Mouse (Mus musculus) embryonic facial prominence, embryonic 15.5 days (tissue): ENCODE results near the gene Lipm. TPM values are rescaled to one million over a fixed set of nuclear protein-coding genes. Genes with fewer than 3 reads are reported as not detected.

ENCODE experiments used
- ATAC-seq: fragments of 200-750 bp; cut with Nextera tagmentation; 2 replicates; pipeline ENCODE4 v1.8.0; 2017; ENCODE audit warnings: low read depth, moderate TSS enrichment; ENCODE audit not compliant: insufficient number of reproducible peaks, low FRiP score, low TSS enrichment
- H3K27ac ChIP-seq: fragments of 300-500 bp; sonication (generic); replicated peaks from 2 replicates; pipeline ENCODE4 v1.5.1; 2015; ENCODE audit warnings: mild to moderate bottlenecking, inconsistent platforms
- H3K27me3 ChIP-seq: fragments of 300-500 bp; sonication (generic); 2 replicates; pipeline ENCODE4 v1.6.1; 2015; ENCODE audit warnings: inconsistent platforms
- H3K36me3 ChIP-seq: fragments of 300-500 bp; sonication (generic); 2 replicates; pipeline ENCODE4 v1.6.1; 2015; ENCODE audit warnings: mild to moderate bottlenecking, inconsistent platforms
- H3K4me1 ChIP-seq: fragments of 300-500 bp; sonication (generic); 2 replicates; pipeline ENCODE4 v1.6.1; 2015; ENCODE audit warnings: inconsistent platforms
- H3K4me2 ChIP-seq: fragments of 300-500 bp; sonication (generic); replicated peaks from 2 replicates; pipeline ENCODE4 v1.6.1; 2015; ENCODE audit warnings: mild to moderate bottlenecking, inconsistent platforms
- H3K4me3 ChIP-seq: fragments of 300-500 bp; sonication (generic); replicated peaks from 2 replicates; pipeline ENCODE4 v1.5.1; 2015; ENCODE audit warnings: mild to moderate bottlenecking, inconsistent platforms
- H3K9ac ChIP-seq: fragments of 300-500 bp; sonication (generic); 2 replicates; pipeline ENCODE4 v1.6.1; 2015; ENCODE audit warnings: inconsistent platforms
- H3K9me3 ChIP-seq: fragments of 300-500 bp; sonication (generic); replicated peaks from 2 replicates; pipeline ENCODE4 v1.6.1; 2016; ENCODE audit warnings: inconsistent platforms
- WGBS: fragments of 180-500 bp; shearing (Covaris S2); methylation state at CpG from one replicate; pipeline ENCODE4 v1.1.7; 2015; 5-methylcytosine and 5-hydroxymethylcytosine counted together
- polyA plus RNA-seq: library from polyadenylated mRNA; unstranded; fragments of >200 nt; fragmentation: Nextera tagmentation; extraction: Ambion mirVana; gene quantifications from 2 replicates; pipeline ENCODE4 v1.2.1, GENCODE M21; 2015

The Lipm gene
- 16.8 and 19.1 TPM in 2 replicates for polyA plus RNA-seq

GRCm38 (mm10) chr19:34100633-34101032 is at the start of gene Lipm:
Gene Lipm, plus strand, starts transcription at chr19:34100933.
- WGBS = 68% methylated on average over 4 of the region's 4 CpGs

DNA sequence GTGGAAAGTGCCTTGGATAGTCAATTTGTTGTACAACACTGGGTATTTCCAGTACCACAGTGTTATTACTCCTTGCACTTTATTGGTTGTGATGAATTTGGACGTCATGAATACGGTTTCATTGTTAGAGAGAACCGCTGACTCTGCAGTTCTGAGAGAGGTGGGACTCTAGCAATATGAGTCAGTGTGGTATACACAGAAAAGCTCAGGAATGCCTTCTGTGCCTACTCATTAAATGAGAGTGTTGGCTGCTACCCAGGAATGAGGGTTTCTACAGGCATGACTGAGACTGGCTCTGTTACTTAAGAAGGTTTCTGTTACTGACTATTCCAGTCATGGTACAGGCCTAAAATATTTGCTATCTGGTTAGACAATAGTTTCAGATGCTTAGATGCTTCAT is 49.2 kb upstream of the Lipm start:
- Histone ChIP-seq H3K4me1 (no peaks in the 10 kb centered on the region), H3K9ac (no peak overlapping the region), H3K9me3 (no peaks in the 10 kb centered on the region), H3K4me2 (no peak overlapping the region), H3K27ac (no peak overlapping the region), H3K36me3 (no peaks in the 10 kb centered on the region), H3K4me3 (no peak overlapping the region), H3K27me3 (no peaks in the 10 kb centered on the region)
- 74% methylated on average over 3 of the region's 3 CpGs for WGBS
- ATAC-seq = no peak

More at GRCm38 (mm10) chr19:34100633-34101032, at the start of gene Lipm:
- no peaks in the 10 kb centered on the region for H3K36me3 ChIP-seq
- H3K27ac ChIP-seq = peak within 1 kb of the TSS; percentile 66
- no peak for ATAC-seq
- no peak within 1 kb of the TSS for H3K4me2 ChIP-seq
- no peaks in the 10 kb centered on the region for H3K27me3 ChIP-seq
- 0 out of 2 replicates have a peak within 1 kb of the TSS, but pooled peaks have one; percentile 4 for H3K4me3 ChIP-seq
- H3K9ac ChIP-seq = no peak within 1 kb of the TSS
- no peaks in the 10 kb centered on the region for H3K9me3 ChIP-seq
- no peaks in the 10 kb centered on the region for H3K4me1 ChIP-seq

DNA sequence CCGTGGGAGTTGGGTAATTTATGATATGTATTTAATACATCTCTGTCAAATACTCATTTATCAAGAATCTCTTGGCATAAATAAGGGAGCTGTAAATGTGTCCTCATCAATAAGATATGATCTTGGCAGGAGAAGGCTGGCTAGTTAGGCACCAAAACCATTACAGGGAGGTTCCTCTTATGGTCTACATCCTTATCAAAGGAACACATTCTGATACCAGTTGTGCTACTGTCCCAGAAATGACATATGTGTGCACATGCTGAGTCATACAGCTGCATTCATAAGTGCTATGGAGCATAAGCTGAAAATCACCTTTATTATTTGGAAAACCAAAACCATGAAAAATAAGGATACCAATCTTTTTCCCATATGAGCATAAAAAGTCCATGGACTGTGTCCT is 37.2 kb upstream of the Lipm start:
- Histone ChIP-seq H3K9me3 (no peaks in the 10 kb centered on the region), H3K4me1 (no peaks in the 10 kb centered on the region), H3K36me3 (no peaks in the 10 kb centered on the region), H3K4me2 (no peak overlapping the region), H3K4me3 (no peak overlapping the region), H3K27me3 (no peaks in the 10 kb centered on the region), H3K27ac (no peak overlapping the region), H3K9ac (no peak overlapping the region)
- no peak for ATAC-seq
- whole genome bisulfite sequencing = 45% methylated on average over 1 of the region's 1 CpGs

DNA sequence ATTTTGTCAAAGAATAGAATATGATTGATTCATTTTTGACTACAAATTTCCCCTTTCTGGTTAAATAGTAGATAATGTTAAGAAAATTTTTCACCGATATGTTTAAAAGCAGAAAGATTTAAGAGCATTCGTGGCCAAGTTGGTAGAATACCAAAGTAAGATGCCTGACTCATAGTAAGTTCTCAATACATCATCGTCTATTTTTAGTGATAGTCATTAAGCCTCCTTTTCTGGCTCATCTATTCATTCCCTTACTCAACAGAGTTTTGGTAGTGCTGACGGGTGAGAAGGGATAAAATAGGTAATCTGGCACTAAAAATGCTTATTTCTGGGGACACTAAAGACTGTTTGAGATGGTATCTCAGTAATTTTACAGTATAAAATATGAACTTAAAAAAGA is 36.7 kb upstream of the Lipm start:
- Histone ChIP-seq H3K9ac (no peak overlapping the region), H3K4me1 (no peaks in the 10 kb centered on the region), H3K27ac (no peak overlapping the region), H3K4me2 (no peak overlapping the region), H3K4me3 (no peak overlapping the region), H3K27me3 (no peaks in the 10 kb centered on the region), H3K9me3 (no peaks in the 10 kb centered on the region), H3K36me3 (no peaks in the 10 kb centered on the region)
- no peak for ATAC-seq
- 83% methylated on average over 4 of the region's 4 CpGs for WGBS

DNA sequence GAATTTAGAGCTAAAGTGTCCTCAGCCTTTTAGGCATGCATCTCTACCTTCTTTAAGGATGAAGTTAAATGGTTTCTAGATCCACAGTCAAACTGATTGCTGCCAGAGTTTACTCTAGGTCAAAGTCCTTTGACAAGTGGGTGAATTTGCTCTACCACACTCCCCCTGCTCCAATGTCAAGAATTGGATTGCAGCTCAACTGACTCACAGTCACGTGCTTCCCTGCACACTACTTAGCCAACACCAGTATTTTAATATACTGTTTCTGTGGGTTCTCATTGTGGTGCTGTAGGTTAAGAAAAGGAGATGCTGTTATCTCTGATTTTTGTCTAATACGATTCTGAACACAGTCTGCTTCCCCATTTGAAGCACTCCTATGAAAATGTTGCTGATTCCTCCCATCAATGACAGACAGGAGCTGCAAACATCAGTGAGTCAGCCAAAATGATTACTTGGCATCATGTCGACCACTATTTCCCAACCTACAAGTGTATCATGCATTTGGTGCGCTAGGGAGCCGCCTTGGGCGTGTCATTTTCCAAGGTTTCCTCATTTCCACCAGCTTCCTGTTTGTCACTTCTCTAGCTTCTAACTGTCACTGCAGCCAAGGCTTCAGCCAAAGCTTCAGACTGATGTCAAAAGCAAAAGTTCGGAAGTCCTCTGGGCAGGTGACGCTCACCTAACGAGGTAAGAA is 33.8 kb upstream of the Lipm start, which contains the start of gene Lipn:
Gene Lipn, plus strand, starts transcription at position 580 of the 694 bp plus-strand sequence.
- no peaks in the 10 kb centered on the region for H3K9me3 ChIP-seq
- no peaks in the 10 kb centered on the region for H3K36me3 ChIP-seq
- H3K4me2 ChIP-seq = no peak within 1 kb of the TSS
- H3K27me3 ChIP-seq = no peaks in the 10 kb centered on the region
- 81% methylated on average over 9 of the region's 9 CpGs for WGBS
- H3K9ac ChIP-seq = no peak within 1 kb of the TSS
- no peak for ATAC-seq
- no peak within 1 kb of the TSS for H3K4me3 ChIP-seq
- H3K4me1 ChIP-seq = no peaks in the 10 kb centered on the region
- H3K27ac ChIP-seq = no peak within 1 kb of the TSS

GRCm38 (mm10) chr19:34074239-34074638 is 26.5 kb upstream of the Lipm start:
- H3K9ac ChIP-seq = no peak overlapping the region
- H3K36me3 ChIP-seq = no peaks in the 10 kb centered on the region
- no peaks in the 10 kb centered on the region for H3K4me1 ChIP-seq
- no peaks in the 10 kb centered on the region for H3K27me3 ChIP-seq
- no peak overlapping the region for H3K27ac ChIP-seq
- H3K4me3 ChIP-seq = no peak overlapping the region
- no peak overlapping the region for H3K4me2 ChIP-seq
- no peak for ATAC-seq
- no peaks in the 10 kb centered on the region for H3K9me3 ChIP-seq

- WGBS = 70% methylated on average over 2 of the region's 2 CpGs
- Histone ChIP-seq H3K9ac (no peak overlapping the region), H3K27ac (no peak overlapping the region), H3K9me3 (no peaks in the 10 kb centered on the region), H3K4me3 (no peak overlapping the region), H3K36me3 (no peaks in the 10 kb centered on the region), H3K27me3 (no peaks in the 10 kb centered on the region), H3K4me1 (no peaks in the 10 kb centered on the region), H3K4me2 (no peak overlapping the region)
- no peak for ATAC-seq
Observed at GRCm38 (mm10) chr19:34078130-34078529, 22.6 kb upstream of the Lipm start.

DNA sequence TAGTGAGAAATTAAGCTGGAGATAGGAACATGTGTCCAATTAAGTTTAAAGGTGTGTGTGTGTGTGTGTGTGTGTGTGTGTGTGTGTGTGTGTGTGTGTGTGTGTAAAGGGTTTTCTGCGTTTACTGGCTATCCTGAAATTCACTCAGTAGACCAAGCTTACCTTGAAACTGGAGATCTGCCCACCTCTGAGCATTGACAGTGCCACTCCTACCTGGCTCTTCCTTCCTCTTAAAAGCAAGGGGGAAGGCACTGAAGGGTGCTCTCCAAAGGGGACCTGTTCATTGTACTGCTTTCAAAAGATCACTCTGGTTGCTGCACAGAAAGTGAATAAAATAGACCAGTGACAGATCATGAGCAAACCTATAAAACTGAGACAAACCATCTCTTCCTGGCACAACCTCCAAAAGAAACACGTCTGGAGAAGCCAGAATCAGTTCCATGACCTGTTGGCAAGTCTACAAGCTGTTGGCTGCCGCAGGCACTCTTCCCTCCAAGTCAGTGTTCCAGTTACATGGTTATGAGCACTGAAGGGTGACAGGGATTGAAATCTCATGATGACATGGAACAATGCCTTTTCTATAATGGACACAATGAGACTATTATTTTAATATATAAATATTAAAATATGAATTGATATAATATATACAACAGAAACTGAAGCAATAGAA is 11.6 kb upstream of the Lipm start:
- H3K27ac ChIP-seq = no peak overlapping the region
- H3K36me3 ChIP-seq = no peaks in the 10 kb centered on the region
- H3K9me3 ChIP-seq = no peaks in the 10 kb centered on the region
- H3K27me3 ChIP-seq = no peaks in the 10 kb centered on the region
- no peak overlapping the region for H3K4me3 ChIP-seq
- no peak overlapping the region for H3K4me2 ChIP-seq
- ATAC-seq = no peak
- no peak overlapping the region for H3K9ac ChIP-seq
- H3K4me1 ChIP-seq = no peaks in the 10 kb centered on the region
- 55% methylated on average over 3 of the region's 3 CpGs for WGBS

DNA sequence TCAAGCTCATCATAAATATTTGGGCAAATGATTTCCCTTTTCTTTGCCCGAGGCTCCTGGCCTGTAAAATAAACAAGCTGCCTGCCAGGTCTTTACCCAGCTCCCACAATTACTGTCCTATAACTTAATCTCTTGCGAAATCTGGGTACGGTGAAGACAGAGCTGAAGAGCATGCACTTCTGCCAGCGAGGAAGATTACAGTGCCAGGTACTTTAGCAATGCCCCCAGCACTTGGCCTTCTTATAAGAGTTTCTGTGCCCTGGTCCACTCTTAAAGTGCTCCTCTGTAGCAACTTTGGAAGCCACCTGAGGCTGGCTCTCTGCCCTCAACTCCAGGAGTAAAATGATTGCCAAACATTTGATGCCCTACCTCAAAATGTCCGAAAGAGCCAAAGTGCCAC is 5.4 kb upstream of the Lipm start:
- no peaks in the 10 kb centered on the region for H3K36me3 ChIP-seq
- no peak overlapping the region for H3K27ac ChIP-seq
- no peak overlapping the region for H3K9ac ChIP-seq
- ATAC-seq = no peak
- no peak overlapping the region for H3K4me3 ChIP-seq
- H3K27me3 ChIP-seq = no peaks in the 10 kb centered on the region
- WGBS = 61% methylated on average over 5 of the region's 5 CpGs
- H3K4me1 ChIP-seq = no peaks in the 10 kb centered on the region
- no peak overlapping the region for H3K4me2 ChIP-seq
- H3K9me3 ChIP-seq = no peaks in the 10 kb centered on the region

DNA sequence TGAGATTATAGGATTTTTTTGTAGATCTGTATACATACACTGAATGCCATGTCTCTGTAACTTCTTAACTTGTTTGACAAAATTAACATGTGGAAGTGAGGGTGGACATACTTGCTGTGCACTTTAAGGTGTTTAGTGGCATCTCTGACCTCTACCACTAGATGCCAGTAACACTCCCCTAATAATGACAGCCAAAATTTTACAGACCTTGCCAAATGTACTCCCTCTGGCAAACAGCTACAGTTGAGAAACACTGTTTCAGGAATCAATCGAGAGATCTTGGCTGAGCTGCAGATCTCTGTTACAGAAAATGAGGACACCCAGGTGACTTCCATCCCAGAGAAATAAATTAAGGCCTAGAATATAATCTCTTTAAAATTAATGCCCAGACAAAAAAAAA is 4.5 kb upstream of the Lipm start:
- Histone ChIP-seq H3K27me3 (no peaks in the 10 kb centered on the region), H3K9ac (no peak overlapping the region), H3K27ac (no peak overlapping the region), H3K4me2 (no peak overlapping the region), H3K36me3 (no peaks in the 10 kb centered on the region), H3K4me3 (no peak overlapping the region), H3K4me1 (no peaks in the 10 kb centered on the region), H3K9me3 (no peaks in the 10 kb centered on the region)
- WGBS = 37% methylated on average over 1 of the region's 1 CpGs
- ATAC-seq = no peak

GRCm38 (mm10) chr19:34101888-34102287 is 1.2 kb downstream of the Lipm start:
- no peaks in the 10 kb centered on the region for H3K4me1 ChIP-seq
- ATAC-seq = peak; percentile 29; the same call in 1 of the 2 replicates

DNA sequence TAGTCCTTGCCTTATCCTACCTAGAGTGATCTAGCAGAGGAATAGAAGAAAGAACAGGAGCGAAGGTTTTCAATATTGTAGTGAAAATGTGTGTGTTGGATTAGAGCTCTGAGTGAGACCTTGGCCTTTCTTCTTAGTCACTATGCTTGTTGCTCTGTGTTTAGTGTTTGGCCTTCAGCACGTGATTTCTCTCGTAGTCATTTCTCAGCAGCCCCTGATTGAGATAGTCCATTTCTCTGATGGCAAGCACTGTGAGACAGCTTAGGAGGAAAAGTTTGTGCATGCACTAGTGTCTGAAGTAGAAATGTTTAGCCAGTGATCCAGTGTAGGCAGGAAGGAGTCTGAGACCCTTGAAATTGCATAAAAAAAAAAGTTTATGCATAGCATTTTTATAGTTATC is 4.1 kb downstream of the Lipm start:
- WGBS = 85% methylated on average over 3 of the region's 3 CpGs
- no peak for ATAC-seq

More at GRCm38 (mm10) chr19:34101888-34102287, 1.2 kb downstream of the Lipm start:
- WGBS = 50% methylated on average over 7 of the region's 7 CpGs
- H3K36me3 ChIP-seq = no peaks in the 10 kb centered on the region
- H3K9ac ChIP-seq = no peak overlapping the region
- no peaks in the 10 kb centered on the region for H3K9me3 ChIP-seq
- H3K27ac ChIP-seq = peak overlapping the region; percentile 66; the same call in 1 of the 2 replicates
- H3K4me3 ChIP-seq = no peak overlapping the region
- no peaks in the 10 kb centered on the region for H3K27me3 ChIP-seq
- no peak overlapping the region for H3K4me2 ChIP-seq

More for the DNA sequence above, 4.1 kb downstream of the Lipm start:
- no peaks in the 10 kb centered on the region for H3K9me3 ChIP-seq
- no peaks in the 10 kb centered on the region for H3K27me3 ChIP-seq
- no peaks in the 10 kb centered on the region for H3K36me3 ChIP-seq
- no peaks in the 10 kb centered on the region for H3K4me1 ChIP-seq
- H3K4me3 ChIP-seq = no peak overlapping the region
- no peak overlapping the region for H3K27ac ChIP-seq
- no peak overlapping the region for H3K9ac ChIP-seq
- H3K4me2 ChIP-seq = no peak overlapping the region
